Mouse (Mus musculus) 3134 (cell line): ENCODE data around the gene Nanos2.

Experiments used
- DNase-seq: peaks from one replicate; pipeline ENCODE4 v3.0.0-alpha.2; 2011; ENCODE audit warnings: low spot score; ENCODE audit not compliant: insufficient read length; ENCODE audit errors: extremely low read depth

Nanos2 gene

GRCm38 (mm10) chr7:18987100-18987499 is at the start of gene Nanos2:
Gene Nanos2, plus strand, starts transcription at chr7:18987400.
- no peak for DNase-seq

- no peak for DNase-seq
Observed at GRCm38 (mm10) chr7:18942376-18942775, 44.8 kb upstream of the Nanos2 start.

GRCm38 (mm10) chr7:18942815-18943214 is 44.4 kb upstream of the Nanos2 start:
- DNase-seq = no peak

GRCm38 (mm10) chr7:18948151-18948550 is 39.0 kb upstream of the Nanos2 start:
- no peak for DNase-seq

- DNase-seq = no peak
Observed at GRCm38 (mm10) chr7:18949781-18950522, 37.2 kb upstream of the Nanos2 start.

GRCm38 (mm10) chr7:18950523-18951315 is 36.5 kb upstream of the Nanos2 start:
- no peak for DNase-seq

- DNase-seq = no peak
Observed at GRCm38 (mm10) chr7:18951397-18951796, 35.8 kb upstream of the Nanos2 start.

- peak; percentile 85 for DNase-seq
Observed at GRCm38 (mm10) chr7:18957569-18958383, 29.4 kb upstream of the Nanos2 start.

GRCm38 (mm10) chr7:18958384-18958766 is 28.8 kb upstream of the Nanos2 start:
- peak; percentile 75 for DNase-seq

GRCm38 (mm10) chr7:18959446-18959845 is 27.8 kb upstream of the Nanos2 start:
- DNase-seq = no peak

- DNase-seq = no peak
Observed at GRCm38 (mm10) chr7:18962171-18962792, 24.9 kb upstream of the Nanos2 start.

GRCm38 (mm10) chr7:18962795-18963194 is 24.4 kb upstream of the Nanos2 start:
- DNase-seq = no peak

- DNase-seq = no peak
Observed at GRCm38 (mm10) chr7:18963294-18963843, 23.8 kb upstream of the Nanos2 start.

GRCm38 (mm10) chr7:18965312-18965711 is 21.9 kb upstream of the Nanos2 start:
- DNase-seq = no peak

GRCm38 (mm10) chr7:18967603-18968002 is 19.6 kb upstream of the Nanos2 start:
- DNase-seq = no peak

GRCm38 (mm10) chr7:18970956-18971355 is 16.2 kb upstream of the Nanos2 start:
- DNase-seq = no peak

GRCm38 (mm10) chr7:18978381-18978780 is 8.8 kb upstream of the Nanos2 start:
- no peak for DNase-seq

GRCm38 (mm10) chr7:18986503-18986902 is 697 bp upstream of the Nanos2 start:
- no peak for DNase-seq

- DNase-seq = no peak
Observed at GRCm38 (mm10) chr7:18987747-18988146, 547 bp downstream of the Nanos2 start.

GRCm38 (mm10) chr7:18988780-18989179 is 1.6 kb downstream of the Nanos2 start:
- DNase-seq = no peak
